Mouse (Mus musculus): Measurements from ENCODE around the gene Irf2bpl. TPM values are rescaled to one million over a fixed set of nuclear protein-coding genes. Genes with fewer than 3 reads are reported as not detected.
A peak's percentile ranks its signal among the peaks of the same experiment; 100 is the strongest.

The Irf2bpl gene
- polyA plus RNA-seq, 1 experiment from 2014 or later = 41.4 TPM

DNA sequence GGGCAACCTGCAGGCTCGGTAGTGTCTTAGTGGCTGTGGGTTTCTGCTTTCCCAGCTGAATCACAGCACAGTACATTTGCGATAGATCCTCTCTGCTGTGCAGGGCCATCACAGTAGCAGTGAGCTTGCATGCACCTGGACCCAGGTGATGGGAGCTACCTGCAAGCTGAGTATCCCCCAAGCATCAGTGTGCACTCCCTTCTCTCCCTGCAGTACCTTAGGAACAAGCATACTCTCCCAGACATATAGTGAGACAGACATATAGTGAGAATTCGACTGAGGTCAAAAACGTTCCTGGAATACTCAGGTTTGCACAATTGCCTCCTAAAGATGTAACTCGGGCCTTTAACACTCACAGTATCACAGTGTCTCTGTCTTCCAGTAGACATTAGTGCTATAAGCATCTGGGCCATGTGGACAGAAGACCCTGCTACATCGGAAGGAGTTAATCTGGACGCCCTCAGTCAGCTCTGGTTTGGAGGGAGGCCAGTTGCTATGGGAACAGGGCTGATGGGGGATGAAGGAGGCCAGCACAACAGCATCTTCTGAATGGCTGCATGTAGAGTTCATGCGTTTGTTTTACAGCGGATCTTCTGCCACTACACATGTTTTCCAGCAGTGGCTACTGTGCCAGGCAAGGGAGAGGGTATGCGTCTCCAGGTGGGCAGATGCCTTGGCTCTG lies 34.5 kb downstream of the Irf2bpl start:
- H3K27ac ChIP-seq (ENCODE audit: low read depth, low read length) = peak overlapping the region; percentile 16
- H3K4me2 ChIP-seq (ENCODE audit: low read length) = peak overlapping the region; percentile 15; the same call in 1 of the 2 replicates
- no peaks in the 10 kb centered on the region for H3K9me3 ChIP-seq (replicated peaks; ENCODE audit: control insufficient read depth, low read length)
- H3K4me1 ChIP-seq (ENCODE audit: control insufficient read depth, insufficient read depth, low read length) = peaks cover 15% of the 10 kb centered on the region
- H3K36me3 ChIP-seq (ENCODE audit: control insufficient read depth, insufficient read depth, low read length) = no peaks in the 10 kb centered on the region
- DNase-seq (ENCODE audit: low spot score) (peak; percentile 82), ATAC-seq (peak; percentile 84)
- no peaks in the 10 kb centered on the region for H3K27me3 ChIP-seq (replicated peaks; ENCODE audit: control insufficient read depth, insufficient read depth, low read length)
- peak overlapping the region; percentile 40; the same call in 1 of the 2 replicates for H3K9ac ChIP-seq (ENCODE audit: low read length)
- H3K4me3 ChIP-seq (ENCODE audit: low read depth, low read length) = no peak overlapping the region
- 48% methylated on average over 10 of the region's 10 CpGs for WGBS

DNA sequence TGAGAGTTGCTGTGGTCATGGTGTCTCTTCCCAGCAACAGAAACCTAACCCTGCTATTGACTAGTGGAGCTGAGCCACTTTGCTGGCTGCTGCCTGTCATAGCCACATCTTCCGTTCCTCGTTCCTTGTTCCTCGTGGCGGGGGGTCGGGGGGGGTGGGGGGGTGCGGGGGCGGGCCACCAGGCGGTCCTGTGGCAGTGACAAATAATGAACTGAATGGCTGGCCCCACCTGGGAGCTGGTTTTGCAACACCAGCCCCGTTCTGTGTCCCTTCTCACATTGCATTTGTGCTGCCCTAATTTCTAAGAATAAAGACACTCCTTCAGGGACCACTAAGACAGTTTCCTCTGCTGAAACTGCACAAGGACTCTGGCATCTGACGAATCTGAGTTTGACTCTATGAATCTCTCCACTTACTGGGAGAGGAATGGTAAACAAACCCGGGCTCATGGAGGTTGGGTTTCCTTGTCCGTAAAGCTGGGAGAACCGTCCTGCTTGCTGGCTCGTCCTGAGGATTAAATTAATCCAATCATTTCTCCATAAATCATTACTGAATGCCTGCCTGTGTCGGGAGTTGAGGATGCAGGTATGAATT lies 41.6 kb downstream of the Irf2bpl start:
- no peaks in the 10 kb centered on the region for H3K36me3 ChIP-seq (ENCODE audit: control insufficient read depth, insufficient read depth, low read length)
- DNase-seq (ENCODE audit: low spot score) (no peak), ATAC-seq (no peak)
- no peaks in the 10 kb centered on the region for H3K9me3 ChIP-seq (replicated peaks; ENCODE audit: control insufficient read depth, low read length)
- H3K4me3 ChIP-seq (ENCODE audit: low read depth, low read length) = no peak overlapping the region
- peak overlapping the region; percentile 25; the same call in 1 of the 2 replicates for H3K9ac ChIP-seq (ENCODE audit: low read length)
- H3K27me3 ChIP-seq (replicated peaks; ENCODE audit: control insufficient read depth, insufficient read depth, low read length) = no peaks in the 10 kb centered on the region
- WGBS = 34% methylated on average over 15 of the region's 15 CpGs
- no peaks in the 10 kb centered on the region for H3K4me1 ChIP-seq (ENCODE audit: control insufficient read depth, insufficient read depth, low read length)
- H3K4me2 ChIP-seq (ENCODE audit: low read length) = no peak overlapping the region
- H3K27ac ChIP-seq (ENCODE audit: low read depth, low read length) = peak overlapping the region; percentile 11; the same call in 1 of the 2 replicates

DNA sequence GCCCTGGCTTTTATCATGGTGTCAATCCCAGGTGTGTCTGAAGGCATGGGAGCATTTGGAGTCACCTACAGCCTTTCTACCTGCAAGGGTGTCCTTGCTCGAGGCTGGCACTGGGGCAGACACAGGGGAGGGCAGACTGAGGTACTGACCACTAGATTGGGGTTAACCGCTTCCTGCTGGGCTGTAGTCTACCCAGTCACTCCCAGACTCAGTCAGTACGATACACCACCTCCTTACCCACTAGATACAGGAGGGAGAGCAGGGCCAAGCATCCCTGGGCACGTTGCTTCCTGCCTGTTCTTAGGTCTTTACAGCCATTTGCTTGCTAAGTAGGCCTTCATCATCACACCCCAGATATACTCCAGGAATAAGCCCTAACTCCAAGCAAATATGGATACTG lies 44.1 kb downstream of the Irf2bpl start:
- Histone ChIP-seq H3K9ac (ENCODE audit: low read length) (no peak overlapping the region), H3K27ac (ENCODE audit: low read depth, low read length) (no peak overlapping the region), H3K4me1 (ENCODE audit: control insufficient read depth, insufficient read depth, low read length) (no peaks in the 10 kb centered on the region; the same call in 1 of the 2 replicates), H3K9me3 (replicated peaks; ENCODE audit: control insufficient read depth, low read length) (no peaks in the 10 kb centered on the region), H3K27me3 (replicated peaks; ENCODE audit: control insufficient read depth, insufficient read depth, low read length) (no peaks in the 10 kb centered on the region), H3K36me3 (ENCODE audit: control insufficient read depth, insufficient read depth, low read length) (no peaks in the 10 kb centered on the region), H3K4me3 (ENCODE audit: low read depth, low read length) (no peak overlapping the region), H3K4me2 (ENCODE audit: low read length) (no peak overlapping the region)
- DNase-seq (ENCODE audit: low spot score) (no peak), ATAC-seq (no peak)
- WGBS = 83% methylated on average over 4 of the region's 4 CpGs

DNA sequence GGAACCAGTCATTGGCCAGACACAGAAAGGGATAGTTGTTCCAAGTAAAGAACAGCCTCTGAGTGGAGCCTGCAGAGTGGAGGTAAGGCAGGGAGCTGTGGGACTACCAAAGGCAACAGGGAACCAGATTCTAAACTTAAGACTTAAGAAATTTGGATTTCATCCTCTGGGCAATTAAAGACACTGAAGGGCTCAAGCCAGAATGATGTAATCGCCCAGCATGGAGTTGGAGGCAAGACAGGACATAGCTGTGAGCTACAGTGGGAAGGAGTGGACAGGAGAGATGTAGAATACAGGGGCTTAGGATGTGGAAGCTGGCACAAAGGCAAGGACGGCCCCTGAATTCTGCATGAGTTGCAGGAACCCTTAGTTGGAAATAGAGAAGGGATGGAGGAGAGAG lies 46.4 kb downstream of the Irf2bpl start:
- peaks cover 2% of the 10 kb centered on the region for H3K4me1 ChIP-seq (ENCODE audit: control insufficient read depth, insufficient read depth, low read length)
- 75% methylated on average over 2 of the region's 2 CpGs for WGBS
- no peaks in the 10 kb centered on the region for H3K9me3 ChIP-seq (replicated peaks; ENCODE audit: control insufficient read depth, low read length)
- H3K27ac ChIP-seq (ENCODE audit: low read depth, low read length) = no peak overlapping the region
- H3K36me3 ChIP-seq (ENCODE audit: control insufficient read depth, insufficient read depth, low read length) = no peaks in the 10 kb centered on the region
- H3K4me3 ChIP-seq (ENCODE audit: low read depth, low read length) = no peak overlapping the region
- no peak for DNase-seq (ENCODE audit: low spot score)
- no peak for ATAC-seq
- H3K27me3 ChIP-seq (replicated peaks; ENCODE audit: control insufficient read depth, insufficient read depth, low read length) = no peaks in the 10 kb centered on the region
- no peak overlapping the region for H3K9ac ChIP-seq (ENCODE audit: low read length)
- H3K4me2 ChIP-seq (ENCODE audit: low read length) = no peak overlapping the region

DNA sequence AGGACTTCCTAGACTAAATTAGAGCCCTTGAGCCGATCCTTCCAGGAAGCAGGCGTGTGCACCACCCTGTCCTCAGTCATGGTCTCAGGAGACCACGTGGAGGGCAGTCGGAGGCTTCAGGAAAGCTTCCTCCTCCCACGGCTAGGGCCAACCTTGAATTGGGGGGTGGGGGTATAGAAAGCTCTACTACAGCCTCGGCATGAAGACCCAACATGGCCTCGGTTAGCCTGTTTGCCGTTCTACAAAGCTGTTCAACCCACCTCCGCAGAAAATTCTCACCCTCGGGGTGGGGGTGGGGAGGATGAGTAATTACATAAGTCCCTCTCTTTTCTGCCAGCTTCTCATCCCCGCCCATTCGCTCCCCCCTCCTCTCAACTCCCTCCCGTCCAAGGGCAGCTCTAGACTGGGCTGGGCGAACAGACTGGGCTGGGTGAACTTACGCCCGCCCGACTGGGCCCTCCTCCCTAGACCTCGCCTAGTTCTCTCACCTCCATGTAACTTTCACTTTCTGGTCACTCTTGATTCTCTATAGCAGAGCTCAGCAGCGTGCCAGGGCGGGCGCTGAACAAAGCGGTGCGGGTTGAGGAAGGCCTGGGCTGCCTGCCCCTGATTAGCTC lies 48.1 kb downstream of the Irf2bpl start:
- H3K9me3 ChIP-seq (replicated peaks; ENCODE audit: control insufficient read depth, low read length) = no peaks in the 10 kb centered on the region
- no peak overlapping the region for H3K4me3 ChIP-seq (ENCODE audit: low read depth, low read length)
- DNase-seq (ENCODE audit: low spot score) = no peak
- H3K27ac ChIP-seq (ENCODE audit: low read depth, low read length) = 0 out of 2 replicates have a peak overlapping the region, but pooled peaks have one; percentile 30
- peaks cover 18% of the 10 kb centered on the region for H3K4me1 ChIP-seq (ENCODE audit: control insufficient read depth, insufficient read depth, low read length)
- no peak overlapping the region for H3K9ac ChIP-seq (ENCODE audit: low read length)
- WGBS = 36% methylated on average over 23 of the region's 23 CpGs
- no peaks in the 10 kb centered on the region for H3K27me3 ChIP-seq (replicated peaks; ENCODE audit: control insufficient read depth, insufficient read depth, low read length)
- no peaks in the 10 kb centered on the region for H3K36me3 ChIP-seq (ENCODE audit: control insufficient read depth, insufficient read depth, low read length)
- peak overlapping the region; percentile 20; the same call in 1 of the 2 replicates for H3K4me2 ChIP-seq (ENCODE audit: low read length)
- ATAC-seq = peak; percentile 71; the same call in 1 of the 2 replicates

DNA sequence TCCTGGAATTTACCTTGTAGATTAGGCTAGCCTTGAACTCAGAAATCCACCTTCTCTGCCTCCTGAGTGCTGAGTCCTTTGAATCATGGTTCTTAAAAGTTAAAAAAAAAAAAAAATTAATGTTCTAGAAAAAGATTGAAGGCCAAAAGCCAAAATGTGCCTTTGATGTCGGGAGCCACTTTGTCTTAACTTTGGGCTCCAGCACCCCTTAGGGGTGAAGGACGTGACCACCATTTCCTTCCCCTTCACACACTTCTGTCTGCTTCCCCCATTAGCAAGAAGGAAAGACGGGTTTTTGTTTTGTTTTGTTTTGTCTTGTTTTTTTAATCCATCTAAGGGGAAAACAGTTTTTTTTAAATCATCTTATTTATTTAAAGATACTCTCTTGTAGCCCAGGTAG lies 48.7 kb downstream of the Irf2bpl start:
- Histone ChIP-seq H3K4me2 (ENCODE audit: low read length) (no peak overlapping the region), H3K27me3 (replicated peaks; ENCODE audit: control insufficient read depth, insufficient read depth, low read length) (no peaks in the 10 kb centered on the region), H3K27ac (ENCODE audit: low read depth, low read length) (no peak overlapping the region), H3K36me3 (ENCODE audit: control insufficient read depth, insufficient read depth, low read length) (no peaks in the 10 kb centered on the region), H3K9ac (ENCODE audit: low read length) (no peak overlapping the region), H3K4me3 (ENCODE audit: low read depth, low read length) (no peak overlapping the region), H3K9me3 (replicated peaks; ENCODE audit: control insufficient read depth, low read length) (no peaks in the 10 kb centered on the region), H3K4me1 (ENCODE audit: control insufficient read depth, insufficient read depth, low read length) (peaks cover 18% of the 10 kb centered on the region)
- DNase-seq (ENCODE audit: low spot score) = no peak
- 86% methylated on average over 3 of the region's 3 CpGs for WGBS
- no peak for ATAC-seq

DNA sequence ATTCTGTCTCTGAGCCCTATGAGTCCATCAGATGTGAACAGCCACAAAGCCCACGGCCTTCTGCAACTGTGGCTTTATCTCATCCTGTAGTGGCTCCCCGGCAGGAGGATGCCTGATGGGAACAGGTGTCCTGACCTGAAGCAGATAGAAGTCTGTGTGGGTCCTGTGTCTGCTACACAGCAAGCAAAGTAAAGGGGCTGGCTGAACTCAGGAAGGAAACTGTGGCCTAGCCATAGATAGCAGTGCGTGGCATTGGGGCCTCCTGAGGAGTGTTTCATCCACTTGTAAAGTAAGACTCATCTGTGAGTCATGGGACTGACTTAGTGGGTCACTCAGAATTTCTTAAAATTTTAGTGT lies 50.2 kb downstream of the Irf2bpl start:
- WGBS = 84% methylated on average over 3 of the region's 3 CpGs
- no peak for DNase-seq (ENCODE audit: low spot score)
- H3K36me3 ChIP-seq (ENCODE audit: control insufficient read depth, insufficient read depth, low read length) = no peaks in the 10 kb centered on the region
- no peak overlapping the region for H3K4me3 ChIP-seq (ENCODE audit: low read depth, low read length)
- H3K4me2 ChIP-seq (ENCODE audit: low read length) = no peak overlapping the region
- H3K27ac ChIP-seq (ENCODE audit: low read depth, low read length) = no peak overlapping the region
- no peak overlapping the region for H3K9ac ChIP-seq (ENCODE audit: low read length)
- no peaks in the 10 kb centered on the region for H3K27me3 ChIP-seq (replicated peaks; ENCODE audit: control insufficient read depth, insufficient read depth, low read length)
- ATAC-seq = no peak
- H3K4me1 ChIP-seq (ENCODE audit: control insufficient read depth, insufficient read depth, low read length) = peaks cover 28% of the 10 kb centered on the region
- no peaks in the 10 kb centered on the region for H3K9me3 ChIP-seq (replicated peaks; ENCODE audit: control insufficient read depth, low read length)

DNA sequence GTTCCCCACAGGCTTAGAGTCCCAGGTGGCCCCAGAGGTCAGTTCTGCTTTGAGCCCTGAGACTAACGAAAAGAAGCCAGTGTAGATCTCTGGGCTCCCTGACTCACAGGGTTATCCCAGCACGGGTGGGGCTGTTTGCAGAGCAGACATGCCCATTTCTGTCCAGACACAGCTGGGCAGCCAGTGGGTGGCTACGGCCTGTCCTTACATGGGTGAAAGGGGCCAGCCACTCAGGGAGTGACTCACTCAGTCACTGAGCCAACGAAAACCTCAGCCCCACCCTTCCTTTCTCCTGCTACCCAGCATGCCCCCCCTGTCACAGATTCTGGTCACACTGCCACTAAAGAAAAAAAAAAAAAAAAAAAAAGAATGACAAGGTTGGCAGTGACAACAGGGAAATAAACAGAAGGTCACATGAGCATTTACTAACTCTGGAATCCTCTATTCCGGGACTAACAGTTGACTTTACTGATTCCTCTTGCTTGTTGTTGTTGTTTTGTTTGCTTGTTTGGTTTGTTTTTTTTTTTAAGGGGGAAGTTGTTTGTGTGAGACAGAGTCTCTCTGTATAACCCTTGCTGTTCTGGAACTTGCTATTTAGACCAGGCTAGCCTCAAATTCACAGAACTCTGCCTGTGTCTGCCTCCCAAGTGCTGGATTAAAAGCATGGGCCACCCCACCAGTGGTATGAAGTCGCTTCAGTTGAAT lies 50.7 kb downstream of the Irf2bpl start:
- H3K4me3 ChIP-seq (ENCODE audit: low read depth, low read length) = no peak overlapping the region
- no peaks in the 10 kb centered on the region for H3K9me3 ChIP-seq (replicated peaks; ENCODE audit: control insufficient read depth, low read length)
- no peak overlapping the region for H3K4me2 ChIP-seq (ENCODE audit: low read length)
- ATAC-seq (no peak), DNase-seq (ENCODE audit: low spot score) (no peak)
- H3K9ac ChIP-seq (ENCODE audit: low read length) = no peak overlapping the region
- WGBS = 68% methylated on average over 6 of the region's 6 CpGs
- peaks cover 28% of the 10 kb centered on the region for H3K4me1 ChIP-seq (ENCODE audit: control insufficient read depth, insufficient read depth, low read length)
- H3K27me3 ChIP-seq (replicated peaks; ENCODE audit: control insufficient read depth, insufficient read depth, low read length) = no peaks in the 10 kb centered on the region
- H3K27ac ChIP-seq (ENCODE audit: low read depth, low read length) = no peak overlapping the region; the same call in 1 of the 2 replicates
- no peaks in the 10 kb centered on the region for H3K36me3 ChIP-seq (ENCODE audit: control insufficient read depth, insufficient read depth, low read length)

Data from forebrain, embryonic 14.5 days (tissue).